Mouse (Mus musculus): ENCODE measurements around the gene Cd79a. TPM values are rescaled to one million over a fixed set of nuclear protein-coding genes. Genes with fewer than 3 reads are reported as not detected.
A peak's percentile ranks its signal among the peaks of the same experiment; 100 is the strongest.

Cd79a gene
- 2.0 and 2.3 TPM in 2 replicates for polyA plus RNA-seq (2015; fragmentation: Nextera tagmentation; extraction: Ambion mirVana)

DNA sequence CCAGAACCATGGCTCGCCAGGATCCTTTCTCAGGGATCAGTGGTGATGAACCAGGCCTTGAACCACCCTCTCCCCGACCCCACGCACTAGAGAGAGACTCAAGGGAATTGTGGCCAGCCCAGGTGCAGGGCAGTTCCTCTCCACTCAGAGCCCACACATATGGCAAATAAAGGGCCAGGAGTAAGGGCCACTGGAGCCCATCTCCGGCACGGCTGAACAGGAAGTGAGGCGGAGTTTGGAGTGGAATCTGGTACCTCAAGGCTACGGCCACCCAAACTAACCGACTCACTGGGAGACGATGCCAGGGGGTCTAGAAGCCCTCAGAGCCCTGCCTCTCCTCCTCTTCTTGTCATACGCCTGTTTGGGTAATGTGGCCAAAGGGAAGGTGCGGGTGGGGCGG lies at the start of gene Cd79a:
Cd79a (plus strand) TSS at position 158 of the 400 bp plus-strand sequence.
- Histone ChIP-seq H3K9ac (ENCODE audit: low read length) (no peak within 1 kb of the TSS), H3K4me1 (ENCODE audit: control insufficient read depth, insufficient read depth, low read length) (peaks cover 4% of the 10 kb centered on the region; the same call in 1 of the 2 replicates), H3K4me2 (ENCODE audit: low read depth, low read length) (no peak within 1 kb of the TSS), H3K4me3 (replicated peaks; ENCODE audit: low read length) (no peak within 1 kb of the TSS), H3K9me3 (replicated peaks; ENCODE audit: control insufficient read depth, low read length) (no peaks in the 10 kb centered on the region), H3K36me3 (ENCODE audit: control insufficient read depth, insufficient read depth, low read length) (no peaks in the 10 kb centered on the region), H3K27ac (ENCODE audit: low read length) (no peak within 1 kb of the TSS), H3K27me3 (ENCODE audit: control insufficient read depth, insufficient read depth, low read length) (no peaks in the 10 kb centered on the region)
- no peak for ATAC-seq (ENCODE audit: insufficient read depth, low FRiP score)
- 69% methylated on average over 12 of the region's 12 CpGs for WGBS

- H3K4me1 ChIP-seq (ENCODE audit: control insufficient read depth, insufficient read depth, low read length) = peaks cover 10% of the 10 kb centered on the region; the same call in 1 of the 2 replicates
- no peaks in the 10 kb centered on the region for H3K36me3 ChIP-seq (ENCODE audit: control insufficient read depth, insufficient read depth, low read length)
- no peak overlapping the region for H3K9ac ChIP-seq (ENCODE audit: low read length)
- H3K9me3 ChIP-seq (replicated peaks; ENCODE audit: control insufficient read depth, low read length) = no peaks in the 10 kb centered on the region
- H3K27ac ChIP-seq (ENCODE audit: low read length) = no peak overlapping the region
- no peaks in the 10 kb centered on the region for H3K27me3 ChIP-seq (ENCODE audit: control insufficient read depth, insufficient read depth, low read length)
- H3K4me3 ChIP-seq (replicated peaks; ENCODE audit: low read length) = no peak overlapping the region
- no peak overlapping the region for H3K4me2 ChIP-seq (ENCODE audit: low read depth, low read length)
- no peak for ATAC-seq (ENCODE audit: insufficient read depth, low FRiP score)
- WGBS = 15% methylated on average over 5 of the region's 5 CpGs
Measured at GRCm38 (mm10) chr7:24850162-24850561, 47.0 kb upstream of the Cd79a start.

DNA sequence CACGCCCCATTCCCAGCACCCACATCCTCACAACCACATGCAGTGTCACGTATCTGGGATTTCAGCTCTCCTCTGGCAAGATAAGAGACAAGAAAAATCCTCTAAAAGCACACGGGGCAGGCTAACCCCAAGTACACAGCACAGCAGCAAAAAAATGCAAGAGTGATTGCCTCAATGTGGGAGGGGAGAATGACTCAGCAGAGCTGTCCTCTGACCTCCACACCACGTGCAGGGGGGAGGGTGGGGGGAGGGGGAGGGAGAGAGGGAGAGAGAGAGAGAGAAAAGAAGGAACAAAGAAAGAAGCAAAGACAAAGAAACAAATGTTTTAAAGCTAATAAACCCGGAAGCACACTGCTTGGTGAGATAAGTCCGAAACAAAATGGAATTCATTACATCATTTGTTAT lies 46.3 kb upstream of the Cd79a start:
- peaks cover 10% of the 10 kb centered on the region; the same call in 1 of the 2 replicates for H3K4me1 ChIP-seq (ENCODE audit: control insufficient read depth, insufficient read depth, low read length)
- 23% methylated on average over 6 of the region's 6 CpGs for WGBS
- H3K27ac ChIP-seq (ENCODE audit: low read length) = no peak overlapping the region
- H3K4me3 ChIP-seq (replicated peaks; ENCODE audit: low read length) = no peak overlapping the region
- H3K4me2 ChIP-seq (ENCODE audit: low read depth, low read length) = no peak overlapping the region
- no peaks in the 10 kb centered on the region for H3K9me3 ChIP-seq (replicated peaks; ENCODE audit: control insufficient read depth, low read length)
- ATAC-seq (ENCODE audit: insufficient read depth, low FRiP score) = peak; percentile 58; the same call in 1 of the 2 replicates
- H3K36me3 ChIP-seq (ENCODE audit: control insufficient read depth, insufficient read depth, low read length) = no peaks in the 10 kb centered on the region
- H3K9ac ChIP-seq (ENCODE audit: low read length) = no peak overlapping the region
- H3K27me3 ChIP-seq (ENCODE audit: control insufficient read depth, insufficient read depth, low read length) = no peaks in the 10 kb centered on the region

- H3K27me3 ChIP-seq (ENCODE audit: control insufficient read depth, insufficient read depth, low read length) = no peaks in the 10 kb centered on the region
- no peak overlapping the region for H3K4me2 ChIP-seq (ENCODE audit: low read depth, low read length)
- WGBS = 69% methylated on average over 5 of the region's 5 CpGs
- H3K4me1 ChIP-seq (ENCODE audit: control insufficient read depth, insufficient read depth, low read length) = peaks cover 10% of the 10 kb centered on the region; the same call in 1 of the 2 replicates
- no peak for ATAC-seq (ENCODE audit: insufficient read depth, low FRiP score)
- H3K36me3 ChIP-seq (ENCODE audit: control insufficient read depth, insufficient read depth, low read length) = no peaks in the 10 kb centered on the region
- H3K4me3 ChIP-seq (replicated peaks; ENCODE audit: low read length) = no peak overlapping the region
- H3K27ac ChIP-seq (ENCODE audit: low read length) = no peak overlapping the region
- no peaks in the 10 kb centered on the region for H3K9me3 ChIP-seq (replicated peaks; ENCODE audit: control insufficient read depth, low read length)
- H3K9ac ChIP-seq (ENCODE audit: low read length) = no peak overlapping the region
Measured at GRCm38 (mm10) chr7:24851596-24852325, 45.4 kb upstream of the Cd79a start.

DNA sequence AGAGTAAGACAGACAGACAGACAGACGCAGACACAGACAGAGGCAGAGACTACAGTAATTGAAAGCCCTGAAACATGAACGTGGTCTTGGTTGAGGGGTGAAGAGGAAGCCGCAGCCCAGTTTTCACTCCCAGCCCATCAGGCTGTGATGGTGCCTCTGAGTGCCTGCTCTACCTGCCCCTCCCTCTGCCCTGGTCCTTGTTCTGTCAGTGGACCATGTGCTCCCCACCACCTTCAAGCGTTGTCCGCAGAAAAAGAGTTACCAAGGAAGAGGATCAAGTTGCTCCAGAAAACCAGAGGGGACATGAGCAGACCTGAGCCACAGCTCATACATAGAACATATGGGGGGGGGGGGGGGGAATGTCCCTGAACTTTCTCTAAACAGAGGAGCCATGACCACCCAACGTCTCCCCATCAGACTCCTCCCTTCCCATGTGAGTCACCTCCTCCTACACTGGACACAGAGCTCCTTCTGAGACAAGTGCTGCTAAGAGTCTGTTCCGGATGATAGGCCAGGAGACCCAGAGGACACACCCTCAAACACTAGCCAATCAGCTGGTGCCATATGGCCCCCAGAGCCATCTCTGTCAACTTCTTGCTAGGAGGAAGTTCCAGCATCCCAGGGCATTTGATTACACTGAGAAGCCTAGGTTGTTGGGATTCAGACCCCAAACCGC lies 44.5 kb upstream of the Cd79a start:
- Histone ChIP-seq H3K4me2 (ENCODE audit: low read depth, low read length) (no peak overlapping the region), H3K4me3 (replicated peaks; ENCODE audit: low read length) (no peak overlapping the region), H3K9ac (ENCODE audit: low read length) (no peak overlapping the region), H3K9me3 (replicated peaks; ENCODE audit: control insufficient read depth, low read length) (no peaks in the 10 kb centered on the region), H3K4me1 (ENCODE audit: control insufficient read depth, insufficient read depth, low read length) (peaks cover 10% of the 10 kb centered on the region; the same call in 1 of the 2 replicates), H3K27me3 (ENCODE audit: control insufficient read depth, insufficient read depth, low read length) (no peaks in the 10 kb centered on the region), H3K27ac (ENCODE audit: low read length) (no peak overlapping the region), H3K36me3 (ENCODE audit: control insufficient read depth, insufficient read depth, low read length) (no peaks in the 10 kb centered on the region)
- 77% methylated on average over 8 of the region's 8 CpGs for WGBS
- peak; percentile 75; the same call in 1 of the 2 replicates for ATAC-seq (ENCODE audit: insufficient read depth, low FRiP score)

- ATAC-seq (ENCODE audit: insufficient read depth, low FRiP score) = no peak
- no peak overlapping the region for H3K9ac ChIP-seq (ENCODE audit: low read length)
- no peak overlapping the region for H3K4me2 ChIP-seq (ENCODE audit: low read depth, low read length)
- H3K27me3 ChIP-seq (ENCODE audit: control insufficient read depth, insufficient read depth, low read length) = no peaks in the 10 kb centered on the region
- H3K4me1 ChIP-seq (ENCODE audit: control insufficient read depth, insufficient read depth, low read length) = peaks cover 10% of the 10 kb centered on the region; the same call in 1 of the 2 replicates
- H3K27ac ChIP-seq (ENCODE audit: low read length) = no peak overlapping the region
- H3K4me3 ChIP-seq (replicated peaks; ENCODE audit: low read length) = no peak overlapping the region
- H3K9me3 ChIP-seq (replicated peaks; ENCODE audit: control insufficient read depth, low read length) = no peaks in the 10 kb centered on the region
- H3K36me3 ChIP-seq (ENCODE audit: control insufficient read depth, insufficient read depth, low read length) = no peaks in the 10 kb centered on the region
Measured at GRCm38 (mm10) chr7:24853233-24853563, 44.0 kb upstream of the Cd79a start.

- Histone ChIP-seq H3K36me3 (ENCODE audit: control insufficient read depth, insufficient read depth, low read length) (no peaks in the 10 kb centered on the region), H3K4me1 (ENCODE audit: control insufficient read depth, insufficient read depth, low read length) (peaks cover 10% of the 10 kb centered on the region; the same call in 1 of the 2 replicates), H3K4me3 (replicated peaks; ENCODE audit: low read length) (no peak overlapping the region), H3K9me3 (replicated peaks; ENCODE audit: control insufficient read depth, low read length) (no peaks in the 10 kb centered on the region), H3K9ac (ENCODE audit: low read length) (no peak overlapping the region; the same call in 1 of the 2 replicates), H3K27me3 (ENCODE audit: control insufficient read depth, insufficient read depth, low read length) (no peaks in the 10 kb centered on the region), H3K4me2 (ENCODE audit: low read depth, low read length) (no peak overlapping the region), H3K27ac (ENCODE audit: low read length) (no peak overlapping the region)
- 29% methylated on average over 7 of the region's 7 CpGs for WGBS
- ATAC-seq (ENCODE audit: insufficient read depth, low FRiP score) = no peak
Measured at GRCm38 (mm10) chr7:24853695-24854094, 43.5 kb upstream of the Cd79a start.

- Histone ChIP-seq H3K4me1 (ENCODE audit: control insufficient read depth, insufficient read depth, low read length) (peaks cover 6% of the 10 kb centered on the region; the same call in 1 of the 2 replicates), H3K4me2 (ENCODE audit: low read depth, low read length) (no peak overlapping the region), H3K9me3 (replicated peaks; ENCODE audit: control insufficient read depth, low read length) (no peaks in the 10 kb centered on the region), H3K4me3 (replicated peaks; ENCODE audit: low read length) (no peak overlapping the region), H3K27me3 (ENCODE audit: control insufficient read depth, insufficient read depth, low read length) (no peaks in the 10 kb centered on the region), H3K27ac (ENCODE audit: low read length) (no peak overlapping the region), H3K9ac (ENCODE audit: low read length) (no peak overlapping the region), H3K36me3 (ENCODE audit: control insufficient read depth, insufficient read depth, low read length) (no peaks in the 10 kb centered on the region)
- ATAC-seq (ENCODE audit: insufficient read depth, low FRiP score) = no peak
- WGBS = 47% methylated on average over 6 of the region's 6 CpGs
Measured at GRCm38 (mm10) chr7:24856460-24857120, 40.6 kb upstream of the Cd79a start.

DNA sequence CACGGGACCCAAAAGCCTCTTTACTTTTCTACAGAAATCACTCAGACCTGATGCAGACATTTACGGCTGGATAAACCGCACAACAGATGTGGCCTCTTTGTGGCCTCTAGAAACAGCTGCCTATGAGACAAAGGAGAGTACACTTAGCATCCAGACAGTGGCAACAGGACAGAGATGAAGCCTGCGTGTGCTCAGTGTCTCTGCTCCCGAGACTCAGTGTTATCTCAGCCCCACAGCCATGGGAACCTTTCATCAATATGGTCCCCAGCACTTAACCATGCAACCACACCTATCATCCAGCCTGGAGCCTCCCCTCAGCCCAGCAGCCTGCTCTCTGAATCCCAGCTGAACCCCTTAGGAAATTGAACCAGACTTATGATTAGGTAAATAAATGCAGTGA lies 37.9 kb upstream of the Cd79a start:
- 74% methylated on average over 5 of the region's 5 CpGs for WGBS
- Histone ChIP-seq H3K4me3 (replicated peaks; ENCODE audit: low read length) (no peak overlapping the region), H3K27me3 (ENCODE audit: control insufficient read depth, insufficient read depth, low read length) (no peaks in the 10 kb centered on the region), H3K9ac (ENCODE audit: low read length) (no peak overlapping the region), H3K9me3 (replicated peaks; ENCODE audit: control insufficient read depth, low read length) (no peaks in the 10 kb centered on the region), H3K27ac (ENCODE audit: low read length) (no peak overlapping the region), H3K36me3 (ENCODE audit: control insufficient read depth, insufficient read depth, low read length) (no peaks in the 10 kb centered on the region), H3K4me2 (ENCODE audit: low read depth, low read length) (no peak overlapping the region), H3K4me1 (ENCODE audit: control insufficient read depth, insufficient read depth, low read length) (no peaks in the 10 kb centered on the region)
- ATAC-seq (ENCODE audit: insufficient read depth, low FRiP score) = peak; percentile 53; the same call in 1 of the 2 replicates

Data from stomach, embryonic 16.5 days (tissue).